Mouse (Mus musculus): ENCODE data around the gene Gm43517. TPM values are rescaled to one million over a fixed set of nuclear protein-coding genes. Genes with fewer than 3 reads are reported as not detected.

Gm43517 gene
- total and polyA plus RNA-seq, 3 experiments, result not detected

DNA sequence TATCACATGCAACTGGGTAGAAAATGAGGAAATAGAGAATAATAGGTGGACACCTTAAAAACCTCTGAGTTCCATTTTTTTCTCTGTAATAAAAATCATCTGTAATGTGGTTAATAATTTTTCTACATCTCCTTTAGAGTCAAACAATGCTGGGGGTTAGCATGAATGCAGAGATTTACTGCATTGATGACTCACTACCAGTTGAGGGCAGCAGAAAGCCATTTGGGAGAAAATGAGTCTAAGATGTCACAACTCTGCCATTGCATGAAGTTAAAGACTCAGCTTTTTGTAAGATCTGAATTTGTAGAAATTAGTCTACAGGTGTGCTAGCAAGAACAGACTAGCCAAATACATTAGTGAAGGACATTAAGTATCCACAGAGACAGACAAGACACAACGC is 16.0 kb upstream of the Gm43517 start (continued):
- TF ChIP-seq E2F4 (IDR thresholded peaks at IDR 0.05; ENCODE audit: insufficient replicate concordance, low read depth, low read length), result no peak

DNA sequence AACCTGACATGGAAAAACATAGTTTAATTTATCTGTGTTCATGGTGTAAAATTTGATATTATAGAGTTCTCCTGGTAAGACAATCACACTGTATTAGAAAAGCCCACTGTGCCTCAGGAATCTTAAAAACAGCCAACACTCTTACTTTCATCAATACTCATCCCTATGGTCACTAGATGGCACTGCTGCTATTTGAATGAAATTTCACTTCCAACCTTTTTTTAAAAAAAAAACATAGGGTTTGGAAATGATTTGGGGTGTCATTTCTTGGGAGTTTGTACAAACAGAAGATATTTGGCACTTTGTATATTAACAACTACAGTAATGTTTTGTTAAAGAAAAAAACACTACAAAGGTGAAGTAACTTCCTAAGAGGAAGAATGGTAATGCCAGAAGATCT is 12.8 kb upstream of the Gm43517 start:
- TF ChIP-seq ZNF384 (IDR thresholded peaks at IDR 0.05; ENCODE audit: low read depth, low read length) (no peak), RAD21 (IDR thresholded peaks at IDR 0.05; ENCODE audit: low read depth, low read length) (no peak), HCFC1 (IDR thresholded peaks at IDR 0.05; ENCODE audit: low read depth, low read length) (no peak), ELF1 (IDR thresholded peaks at IDR 0.05; ENCODE audit: low read depth, low read length) (no peak), E2F4 (IDR thresholded peaks at IDR 0.05; ENCODE audit: insufficient replicate concordance, low read depth, low read length) (no peak), POLR2A (IDR thresholded peaks at IDR 0.05; ENCODE audit: low read depth, low read length) (no peak), TCF12 (IDR thresholded peaks at IDR 0.05; ENCODE audit: low read depth, low read length) (no peak), SIN3A (IDR thresholded peaks at IDR 0.05; ENCODE audit: low read length) (no peak), CHD2 (IDR thresholded peaks at IDR 0.05; ENCODE audit: low read length) (no peak), NELFE (IDR thresholded peaks at IDR 0.05; ENCODE audit: low read depth, low read length) (no peak), USF1 (IDR thresholded peaks at IDR 0.05; ENCODE audit: low read depth, low read length) (no peak), EP300 (IDR thresholded peaks at IDR 0.05; ENCODE audit: low read length) (no peak), IRF4 (IDR thresholded peaks at IDR 0.05; ENCODE audit: low read depth, low read length) (no peak)
- in situ Hi-C loops (cut with MboI; ENCODE audit: low pct_ligation_motif_present, low pct_unique_long_range_greater_than_20kb, low sequenced_read_pairs), result no loop called here

DNA sequence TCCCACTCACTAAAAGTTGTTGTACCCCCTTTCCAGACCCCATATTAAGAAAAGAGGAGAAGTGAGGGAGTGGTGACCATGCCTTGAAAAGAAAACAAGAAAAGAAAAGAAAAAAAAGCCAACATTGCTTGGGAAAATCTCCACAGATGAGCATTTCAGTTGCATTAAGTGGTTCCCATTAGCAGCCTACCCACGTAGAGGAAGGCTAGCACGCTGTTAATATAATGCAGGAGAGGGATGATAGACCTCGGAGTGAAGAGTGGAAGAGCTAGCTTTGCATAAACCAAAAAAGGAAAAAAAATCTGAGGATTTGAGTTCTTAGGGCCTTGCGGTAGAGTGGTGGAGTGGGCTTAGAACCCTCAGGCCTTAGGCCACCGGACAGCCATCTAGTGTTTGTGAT is 11.8 kb upstream of the Gm43517 start:
- Histone ChIP-seq H3K27me3 (replicated peaks) (no peaks in the 10 kb centered on the region), H3K36me3 (replicated peaks in 1 of 2; ENCODE audit: control insufficient read depth in 1 of 2, insufficient read depth in 1 of 2, low read length in 1 of 2) (no peaks in the 10 kb centered on the region), H3K9ac (ENCODE audit: insufficient read depth, low read depth) (no peak overlapping the region), H3K4me1 (ENCODE audit: control insufficient read depth in 1 of 2, insufficient read depth in 2 of 2) (no peaks in the 10 kb centered on the region), H3K79me2 (replicated peaks; ENCODE audit: control insufficient read depth, extremely low read depth, insufficient read depth, poor library complexity, severe bottlenecking) (no peaks in the 10 kb centered on the region), H3K4me2 (ENCODE audit: insufficient read depth, low read depth, poor library complexity, severe bottlenecking) (no peak overlapping the region), H3K9me3 (replicated peaks; ENCODE audit: low read length) (peaks cover 49% of the 10 kb centered on the region), H3K4me3 (replicated peaks in 1 of 3; ENCODE audit: low read depth in 2 of 3, low read length in 2 of 3, poor library complexity in 1 of 3) (no peak overlapping the region), H3K27ac (ENCODE audit: insufficient read depth, low read depth) (no peak overlapping the region)
- TF ChIP-seq SIN3A (IDR thresholded peaks at IDR 0.05; ENCODE audit: low read length) (no peak), BHLHE40 (IDR thresholded peaks at IDR 0.05; ENCODE audit: low read depth, low read length) (no peak), ELF1 (IDR thresholded peaks at IDR 0.05; ENCODE audit: low read depth, low read length) (no peak), MEF2A (IDR thresholded peaks at IDR 0.05; ENCODE audit: borderline replicate concordance, low read depth, low read length) (no peak), JUN (IDR thresholded peaks at IDR 0.05; ENCODE audit: insufficient read depth, low read depth, low read length) (no peak), ETS1 (conservative IDR thresholded peaks at IDR 0.05; ENCODE audit: low read depth, low read length) (no peak), IRF4 (IDR thresholded peaks at IDR 0.05; ENCODE audit: low read depth, low read length) (no peak), ZMIZ1 (IDR thresholded peaks at IDR 0.05; ENCODE audit: low read depth, low read length) (no peak), HCFC1 (IDR thresholded peaks at IDR 0.05; ENCODE audit: low read depth, low read length) (no peak), MAZ (IDR thresholded peaks at IDR 0.05; ENCODE audit: low read depth, low read length) (no peak), NRF1 (IDR thresholded peaks at IDR 0.05; ENCODE audit: low read depth, low read length) (no peak), ZKSCAN1 (IDR thresholded peaks at IDR 0.05; ENCODE audit: borderline replicate concordance, low read depth, low read length) (no peak), ZC3H11A (IDR thresholded peaks at IDR 0.05; ENCODE audit: low read depth, low read length) (no peak), UBTF (IDR thresholded peaks at IDR 0.05; ENCODE audit: low read depth, low read length) (no peak), CHD2 (IDR thresholded peaks at IDR 0.05; ENCODE audit: low read length) (no peak), USF1 (IDR thresholded peaks at IDR 0.05; ENCODE audit: low read depth, low read length) (no peak), RAD21 (IDR thresholded peaks at IDR 0.05; ENCODE audit: low read depth, low read length) (no peak)
- dilution Hi-C loops (cut with MboI; ENCODE audit: extremely low pct_ligation_motif_present, extremely low pct_unique_long_range_greater_than_20kb, low sequenced_read_pairs) (no loop called here), in situ Hi-C loops (cut with MboI; ENCODE audit: low pct_ligation_motif_present, low pct_unique_long_range_greater_than_20kb, low sequenced_read_pairs) (no loop called here)
- no peak for DNase-seq (ENCODE audit: extremely low read depth)

More for the DNA sequence above, 12.8 kb upstream of the Gm43517 start:
- no peaks in the 10 kb centered on the region for H3K36me3 ChIP-seq (replicated peaks in 1 of 2; ENCODE audit: control insufficient read depth in 1 of 2, insufficient read depth in 1 of 2, low read length in 1 of 2)
- H3K27me3 ChIP-seq (replicated peaks), result no peaks in the 10 kb centered on the region
- no peak overlapping the region for H3K9ac ChIP-seq (ENCODE audit: insufficient read depth, low read depth)
- H3K4me2 ChIP-seq (ENCODE audit: insufficient read depth, low read depth, poor library complexity, severe bottlenecking), result no peak overlapping the region
- H3K9me3 ChIP-seq (replicated peaks; ENCODE audit: low read length), result peaks cover 47% of the 10 kb centered on the region
- H3K79me2 ChIP-seq (replicated peaks; ENCODE audit: control insufficient read depth, extremely low read depth, insufficient read depth, poor library complexity, severe bottlenecking), result no peaks in the 10 kb centered on the region
- H3K27ac ChIP-seq (ENCODE audit: insufficient read depth, low read depth), result no peak overlapping the region
- no peak for DNase-seq (ENCODE audit: extremely low read depth)
- H3K4me1 ChIP-seq (ENCODE audit: control insufficient read depth in 1 of 2, insufficient read depth in 2 of 2), result no peaks in the 10 kb centered on the region
- no peak overlapping the region for H3K4me3 ChIP-seq (replicated peaks in 1 of 3; ENCODE audit: low read depth in 2 of 3, low read length in 2 of 3, poor library complexity in 1 of 3)
- dilution Hi-C loops (cut with MboI; ENCODE audit: extremely low pct_ligation_motif_present, extremely low pct_unique_long_range_greater_than_20kb, low sequenced_read_pairs), result no loop called here

Data from CH12.LX (cell line).